Mouse (Mus musculus): ENCODE data around the gene Srrm3.

DNA sequence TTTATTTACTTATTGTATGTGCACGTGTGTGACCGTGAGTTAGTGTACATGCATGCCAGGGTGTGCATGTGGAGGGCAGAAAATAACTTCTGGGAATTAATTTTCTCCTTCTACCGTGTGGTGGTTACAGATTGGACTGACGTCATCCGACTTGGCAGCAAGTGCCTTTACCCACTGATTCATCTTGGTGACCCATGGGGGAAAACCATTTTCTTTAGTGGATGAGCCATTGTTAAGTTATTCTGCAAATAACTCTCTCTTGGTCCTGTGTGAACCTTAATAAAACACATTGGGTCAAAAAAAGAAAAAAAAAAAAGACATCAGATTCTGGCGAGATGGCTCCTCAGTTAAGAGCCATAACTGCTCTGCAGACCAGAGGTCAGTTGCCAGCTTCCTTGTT lies 35.0 kb downstream of the Srrm3 start:
- TF ChIP-seq CTCF (IDR thresholded peaks at IDR 0.05; ENCODE audit: low read depth, low read length) (no peak), POLR2A (IDR thresholded peaks at IDR 0.05; ENCODE audit: extremely low read depth, insufficient read depth, low read length) (no peak)
